Mouse (Mus musculus): Measurements from ENCODE around the gene Cacna1f. TPM values are rescaled to one million over a fixed set of nuclear protein-coding genes. Genes with fewer than 3 reads are reported as not detected.

The Cacna1f gene
- polyA plus RNA-seq (2017; shearing (Covaris generic)) = not detected

DNA sequence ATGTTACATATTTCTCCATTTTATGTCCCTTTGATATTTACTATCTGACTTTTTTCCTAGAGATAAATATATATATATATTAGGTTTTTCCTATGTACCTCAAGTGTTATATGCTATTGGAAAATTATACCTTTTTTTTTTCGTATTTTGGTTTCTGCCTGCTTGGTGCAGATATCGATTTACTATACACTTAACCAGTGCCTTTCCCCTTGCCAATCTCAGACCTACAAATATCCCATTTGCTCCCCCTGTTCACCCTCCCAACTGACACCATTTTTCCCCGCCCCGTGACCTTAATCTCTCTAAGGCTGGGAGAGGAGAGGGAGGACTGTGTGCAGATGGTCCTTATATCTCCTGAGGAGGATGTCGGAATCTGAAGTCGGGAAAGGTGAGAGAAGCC is at the start of gene Cacna1f:
Gene Cacna1f, plus strand, starts transcription at position 301 of the 400 bp plus-strand sequence.

DNA sequence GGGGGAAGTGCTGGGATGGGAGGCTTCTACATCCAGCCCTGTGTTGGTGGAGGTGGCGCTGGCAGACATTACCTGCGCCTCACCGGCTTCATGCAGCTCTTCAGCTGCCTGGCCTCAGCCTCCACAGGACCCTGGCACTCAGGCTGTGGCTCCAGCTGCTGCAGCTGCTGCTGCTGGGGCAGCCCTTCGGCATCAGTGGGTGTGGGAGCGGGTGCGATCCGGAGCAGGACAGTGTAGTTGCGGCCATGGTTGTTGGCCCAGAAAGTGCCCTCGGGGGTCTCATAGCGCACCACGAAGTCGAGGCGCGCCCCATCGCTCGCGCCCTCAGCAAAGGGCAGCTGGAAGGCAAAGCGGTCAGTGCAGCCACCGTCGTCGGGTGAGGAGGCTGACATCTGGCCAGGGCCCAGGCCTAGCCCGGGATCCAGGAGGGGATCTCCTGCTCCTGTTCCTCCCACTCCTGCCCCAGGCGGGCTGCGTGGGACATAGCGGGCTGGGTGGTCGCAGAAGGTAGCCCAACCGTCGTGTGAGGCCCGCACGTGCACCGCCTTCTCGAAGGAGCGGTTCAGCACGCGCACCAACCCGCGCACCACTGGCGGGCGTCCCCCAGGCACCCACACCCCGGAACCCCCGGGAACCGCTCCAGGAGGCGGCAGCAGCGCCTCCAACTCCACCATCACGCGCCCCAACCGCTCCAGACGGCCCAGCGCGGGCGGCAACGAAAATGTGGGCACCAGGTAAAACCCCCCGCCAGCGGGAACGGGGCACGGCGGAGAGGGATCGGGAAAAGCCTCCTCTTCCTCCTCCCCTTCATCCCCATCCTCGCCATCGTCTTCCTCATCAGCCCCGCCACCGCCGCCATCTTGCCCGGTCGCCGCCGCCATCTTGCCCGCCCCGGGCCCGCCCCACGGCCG is 33.5 kb upstream of the Cacna1f start, which contains the start of gene Foxp3:
Gene Foxp3, plus strand, starts transcription at position 469 of the 911 bp plus-strand sequence.

DNA sequence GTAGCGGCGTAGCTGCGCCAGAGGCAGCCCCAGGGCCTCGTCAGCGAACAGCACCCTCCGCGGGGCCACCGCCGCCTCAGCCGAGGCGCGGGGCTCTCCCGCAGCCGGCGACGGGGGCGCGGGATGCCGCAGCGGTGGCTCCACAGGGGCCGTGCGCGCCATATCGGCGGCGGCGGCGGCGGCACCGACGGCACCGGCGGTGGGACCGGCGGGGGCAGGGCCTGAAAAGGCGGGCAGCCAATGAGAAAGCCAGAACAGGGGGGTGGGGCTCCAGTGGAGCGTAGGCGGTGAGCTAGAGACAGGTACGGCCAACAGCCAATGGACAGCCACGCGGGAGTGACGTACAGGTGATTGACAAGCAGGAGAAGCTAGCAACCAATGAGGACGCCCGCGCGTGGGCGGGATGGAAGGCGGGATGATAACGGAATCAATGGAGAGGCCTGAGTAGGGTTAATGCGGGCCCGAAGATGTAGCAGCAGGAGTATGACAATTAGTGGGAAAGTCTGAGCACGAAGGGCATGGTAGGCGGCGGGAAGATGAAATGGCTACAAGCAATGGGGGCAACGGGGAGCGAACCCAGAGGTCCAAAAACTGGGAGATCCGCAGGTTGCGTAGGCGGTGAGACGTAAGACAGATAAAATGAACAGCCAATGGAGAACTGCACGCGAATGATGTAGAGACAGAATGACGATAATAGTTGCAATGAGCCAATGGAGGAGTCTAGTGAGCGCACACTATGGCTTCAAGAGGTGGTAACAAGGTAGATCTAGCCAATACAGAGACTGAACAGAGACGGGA is 32.6 kb upstream of the Cacna1f start, which contains the start of gene Ppp1r3f:
Gene Ppp1r3f, minus strand, starts transcription at position 197 of the 798 bp plus-strand sequence.

DNA sequence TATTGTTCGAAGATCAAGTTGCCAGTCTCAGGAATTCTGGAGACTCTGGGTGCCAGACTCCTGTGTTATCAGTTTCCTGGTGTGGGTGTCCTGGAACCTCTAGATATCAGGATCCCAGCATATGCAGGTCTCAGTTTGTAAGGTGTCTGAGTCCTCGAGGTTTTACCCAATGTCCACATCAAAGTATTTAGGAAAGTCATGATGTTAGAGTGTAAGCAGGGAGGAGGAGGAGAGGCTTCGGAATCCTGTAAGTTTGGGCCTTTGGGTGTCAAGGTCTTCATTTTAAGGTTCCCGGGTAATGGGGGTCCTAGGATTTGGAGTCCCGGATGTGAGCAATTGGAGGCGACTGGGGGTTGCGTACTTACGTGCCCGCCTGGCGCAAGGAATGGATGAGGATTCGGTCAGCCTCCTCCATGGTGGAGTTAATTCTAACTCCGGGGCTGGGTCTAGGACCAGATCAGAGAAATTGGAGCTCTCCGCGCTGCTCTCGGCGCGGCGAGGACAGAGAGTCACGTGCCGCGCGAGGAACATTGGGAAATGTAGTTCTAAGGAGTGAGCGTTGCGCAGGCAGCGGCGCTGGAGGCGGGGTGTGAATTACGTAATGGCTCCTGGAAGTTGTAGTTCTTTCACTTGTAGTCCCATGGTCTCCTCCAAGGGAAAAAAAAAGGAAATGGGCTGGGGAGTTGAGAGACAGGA is 1.9 kb upstream of the Cacna1f start, which contains the start of gene Ccdc22:
Gene Ccdc22, minus strand, starts transcription at position 639 of the 696 bp plus-strand sequence.

DNA sequence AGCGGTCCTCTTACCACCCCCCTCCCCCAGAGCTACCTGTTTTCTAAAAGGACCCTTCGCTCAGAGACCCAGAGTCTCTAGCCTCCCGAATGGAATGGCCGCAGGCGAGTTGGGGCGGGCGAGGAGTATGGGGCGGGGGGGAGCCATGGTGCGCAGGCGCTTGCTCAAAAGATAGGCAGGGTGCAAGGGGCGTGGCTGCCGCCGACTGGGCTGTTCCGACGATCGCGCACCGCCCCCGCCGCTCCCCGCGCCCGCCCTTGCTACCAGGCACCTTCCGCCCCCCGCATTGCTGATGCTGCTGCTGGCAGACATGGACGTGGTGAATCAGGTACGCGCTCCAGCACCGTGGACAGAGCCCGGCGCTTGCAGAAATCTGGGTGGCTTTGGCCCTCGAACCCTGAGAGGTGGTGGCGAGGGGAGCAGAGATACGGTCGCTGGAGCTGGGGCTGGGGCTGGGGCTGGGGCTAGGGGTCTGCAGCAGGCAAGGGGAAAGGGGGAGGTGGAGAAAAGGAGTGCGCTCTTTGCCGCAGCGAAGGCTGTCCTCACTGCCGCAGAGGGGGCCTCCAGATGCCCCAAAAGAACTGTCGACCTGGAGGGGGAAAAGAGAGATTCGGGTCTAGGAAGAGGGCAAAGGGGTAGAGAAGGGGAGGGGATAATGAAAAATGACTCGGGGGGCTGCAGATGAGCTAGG is 31.7 kb downstream of the Cacna1f start, which contains the start of gene Syp:
Gene Syp, plus strand, starts transcription at position 71 of the 691 bp plus-strand sequence.

DNA sequence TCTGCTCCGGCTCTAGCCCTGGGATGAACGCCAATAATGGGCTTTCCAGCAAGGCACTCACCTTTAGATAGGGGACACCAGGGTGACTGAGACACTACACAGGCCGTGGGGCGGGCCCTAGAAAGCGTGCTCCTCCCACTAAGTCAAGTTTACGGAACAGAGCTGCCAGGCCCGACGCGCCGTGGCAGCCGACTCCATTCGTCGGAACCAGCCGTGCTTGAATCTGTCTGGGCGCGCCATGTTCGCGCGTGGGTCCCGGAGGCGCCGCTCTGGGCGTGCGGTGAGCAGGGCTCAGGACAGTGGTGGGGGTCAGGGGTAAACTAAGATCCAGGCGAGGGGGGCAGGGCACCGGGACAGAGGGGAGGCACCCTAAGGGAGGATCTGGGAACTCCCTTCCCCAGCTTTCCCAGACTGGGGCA is 50.3 kb downstream of the Cacna1f start, which contains the start of gene Prickle3:
Gene Prickle3, plus strand, starts transcription at position 40 of the 419 bp plus-strand sequence.

DNA sequence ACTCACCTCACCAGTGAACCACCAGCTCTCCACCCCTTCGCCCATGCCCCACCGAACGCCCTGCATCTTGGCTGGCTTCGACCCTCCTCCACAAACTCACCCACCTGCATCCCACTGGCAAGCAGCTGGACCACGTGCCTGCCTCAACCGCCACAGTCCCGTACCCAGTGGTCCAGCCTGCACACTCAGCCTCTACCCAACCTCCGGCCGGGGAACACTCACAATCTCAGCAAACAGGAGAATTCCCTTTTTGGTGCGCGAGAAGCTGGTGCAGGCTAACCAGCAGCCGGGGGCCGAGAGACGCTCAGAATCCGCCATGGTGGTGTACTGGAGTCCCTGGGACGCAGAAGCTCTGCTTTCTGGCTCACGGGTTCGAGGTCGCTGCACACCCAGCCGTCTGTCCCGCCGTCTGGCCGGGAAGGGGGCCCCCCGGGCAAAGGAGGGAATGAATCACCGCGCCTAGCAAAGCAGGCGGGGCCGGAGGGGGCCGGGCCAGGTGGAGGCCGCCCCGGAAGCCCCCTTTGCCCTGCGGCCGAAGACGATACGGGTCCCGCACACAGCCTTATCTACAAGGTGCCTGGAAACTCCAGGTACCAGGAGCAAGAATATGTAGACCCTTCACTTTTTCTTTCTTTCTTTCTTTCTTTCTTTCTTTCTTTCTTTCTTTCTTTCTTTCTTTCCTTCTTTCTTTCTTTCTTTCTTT is 64.2 kb downstream of the Cacna1f start, which contains the start of gene Plp2:
Gene Plp2, minus strand, starts transcription at position 470 of the 703 bp plus-strand sequence.

DNA sequence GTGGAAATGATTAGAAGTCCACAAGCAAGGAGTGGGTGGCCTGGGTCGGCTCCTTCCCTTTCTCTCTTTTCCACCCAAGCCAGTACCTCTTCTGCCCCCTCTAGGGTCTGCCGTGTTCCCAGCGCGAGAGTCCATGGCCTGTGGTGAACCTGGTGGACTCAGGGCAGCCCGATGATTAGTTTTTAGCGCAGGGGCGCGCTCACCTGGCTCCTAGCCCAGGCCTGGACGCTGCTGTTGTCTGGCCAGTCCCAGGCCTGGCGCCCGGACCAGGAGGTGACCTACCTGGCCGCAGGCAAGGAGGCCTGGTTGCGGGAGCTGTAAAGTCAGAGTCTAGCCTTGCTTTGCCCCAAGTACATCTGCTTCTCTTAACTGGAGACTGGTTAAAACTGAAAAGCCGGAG is 74.0 kb downstream of the Cacna1f start, which contains the start of gene Magix:
Gene Magix, minus strand, starts transcription at position 388 of the 400 bp plus-strand sequence.

Other genes starting within 250 kb of the Cacna1f start
- 0.49 TPM for gene Usp27x, start 231.3 kb upstream of the Cacna1f start, polyA plus RNA-seq (2017; shearing (Covaris generic))
- gene Foxp3, start 33.4 kb upstream of the Cacna1f start, polyA plus RNA-seq (2017; shearing (Covaris generic)) = 94.7 TPM
- 9.1 TPM for gene Ppp1r3f, start 32.8 kb upstream of the Cacna1f start, polyA plus RNA-seq (2017; shearing (Covaris generic))
- gene Ccdc22, start 1.6 kb upstream of the Cacna1f start, polyA plus RNA-seq (2017; shearing (Covaris generic)) = 30.6 TPM
- 18.7 TPM for gene Syp, start 31.4 kb downstream of the Cacna1f start, polyA plus RNA-seq (2017; shearing (Covaris generic))
- 43.5 TPM for gene Prickle3, start 50.2 kb downstream of the Cacna1f start, polyA plus RNA-seq (2017; shearing (Covaris generic))
- gene Plp2, start 64.3 kb downstream of the Cacna1f start, polyA plus RNA-seq (2017; shearing (Covaris generic)) = 122 TPM
- gene Magix, start 74.2 kb downstream of the Cacna1f start, polyA plus RNA-seq (2017; shearing (Covaris generic)) = not detected
- 87.5 TPM for gene Gpkow, start 90.0 kb downstream of the Cacna1f start, polyA plus RNA-seq (2017; shearing (Covaris generic))
- 79.9 TPM for gene Wdr45, start 107.2 kb downstream of the Cacna1f start, polyA plus RNA-seq (2017; shearing (Covaris generic))
- gene Gm45208, start 115.2 kb downstream of the Cacna1f start, polyA plus RNA-seq (2017; shearing (Covaris generic)) = not detected
- 40.0 TPM for gene Praf2, start 121.4 kb downstream of the Cacna1f start, polyA plus RNA-seq (2017; shearing (Covaris generic))
- 0.29 TPM for gene Ccdc120, start 143.8 kb downstream of the Cacna1f start, polyA plus RNA-seq (2017; shearing (Covaris generic))
- gene Tfe3, start 155.5 kb downstream of the Cacna1f start, polyA plus RNA-seq (2017; shearing (Covaris generic)) = 55.8 TPM
- 120 TPM for gene Gripap1, start 182.7 kb downstream of the Cacna1f start, polyA plus RNA-seq (2017; shearing (Covaris generic))
- gene Kcnd1, start 215.2 kb downstream of the Cacna1f start, polyA plus RNA-seq (2017; shearing (Covaris generic)) = 1.6 TPM
- gene Otud5, start 234.3 kb downstream of the Cacna1f start, polyA plus RNA-seq (2017; shearing (Covaris generic)) = 22.0 TPM